Mouse (Mus musculus): ENCODE results near the gene Trim80. TPM values are rescaled to one million over a fixed set of nuclear protein-coding genes. Genes with fewer than 3 reads are reported as not detected.
"Not testable (repeated sequence)": the region's sequence is repeated elsewhere in the genome, so short reads cannot be mapped to it uniquely, and the experiment has no call there.

The Trim80 gene
- polyA plus RNA-seq, 1 experiment from 2014 or later, result not detected

GRCm38 (mm10) chr11:115463397-115463796 lies 23.1 kb downstream of the Trim80 start:
- Histone ChIP-seq H3K9me3 (ENCODE audit: control insufficient read depth, low read length) (no peaks in the 10 kb centered on the region), H3K4me3 (replicated peaks; ENCODE audit: low read depth, low read length) (no peak overlapping the region), H3K4me2 (ENCODE audit: low read length) (no peak overlapping the region), H3K27me3 (ENCODE audit: control insufficient read depth, insufficient read depth, low read length) (no peaks in the 10 kb centered on the region), H3K27ac (replicated peaks; ENCODE audit: low read depth, low read length) (no peak overlapping the region), H3K4me1 (ENCODE audit: control insufficient read depth, insufficient read depth, low read length) (no peaks in the 10 kb centered on the region), H3K36me3 (ENCODE audit: control insufficient read depth, insufficient read depth, low read length) (no peaks in the 10 kb centered on the region), H3K9ac (replicated peaks; ENCODE audit: low read length) (no peak overlapping the region)
- DNase-seq, result no peak
- 79% methylated on average over 11 of the region's 11 CpGs for WGBS
- no peak for ATAC-seq (ENCODE audit: low FRiP score, low TSS enrichment)

- Histone ChIP-seq H3K4me3 (replicated peaks; ENCODE audit: low read depth, low read length) (no peak overlapping the region), H3K36me3 (ENCODE audit: control insufficient read depth, insufficient read depth, low read length) (no peaks in the 10 kb centered on the region), H3K9me3 (ENCODE audit: control insufficient read depth, low read length) (no peaks in the 10 kb centered on the region), H3K4me1 (ENCODE audit: control insufficient read depth, insufficient read depth, low read length) (no peaks in the 10 kb centered on the region), H3K27ac (replicated peaks; ENCODE audit: low read depth, low read length) (no peak overlapping the region), H3K4me2 (ENCODE audit: low read length) (no peak overlapping the region), H3K9ac (replicated peaks; ENCODE audit: low read length) (no peak overlapping the region), H3K27me3 (ENCODE audit: control insufficient read depth, insufficient read depth, low read length) (no peaks in the 10 kb centered on the region)
- WGBS, result 85% methylated on average over 8 of the region's 8 CpGs
- DNase-seq, result no peak
- no peak for ATAC-seq (ENCODE audit: low FRiP score, low TSS enrichment)
Observed at GRCm38 (mm10) chr11:115464851-115465250, 24.5 kb downstream of the Trim80 start.

GRCm38 (mm10) chr11:115467217-115467618 lies 26.9 kb downstream of the Trim80 start:
- WGBS, result 49% methylated on average over 4 of the region's 4 CpGs
- Histone ChIP-seq H3K27me3 (ENCODE audit: control insufficient read depth, insufficient read depth, low read length) (no peaks in the 10 kb centered on the region), H3K9ac (replicated peaks; ENCODE audit: low read length) (no peak overlapping the region), H3K27ac (replicated peaks; ENCODE audit: low read depth, low read length) (no peak overlapping the region), H3K9me3 (ENCODE audit: control insufficient read depth, low read length) (no peaks in the 10 kb centered on the region), H3K4me1 (ENCODE audit: control insufficient read depth, insufficient read depth, low read length) (no peaks in the 10 kb centered on the region), H3K4me2 (ENCODE audit: low read length) (no peak overlapping the region), H3K36me3 (ENCODE audit: control insufficient read depth, insufficient read depth, low read length) (no peaks in the 10 kb centered on the region), H3K4me3 (replicated peaks; ENCODE audit: low read depth, low read length) (no peak overlapping the region)
- ATAC-seq (ENCODE audit: low FRiP score, low TSS enrichment) (no peak), DNase-seq (no peak)

GRCm38 (mm10) chr11:115472183-115472582 lies 31.8 kb downstream of the Trim80 start:
- Histone ChIP-seq H3K36me3 (ENCODE audit: control insufficient read depth, insufficient read depth, low read length) (no peaks in the 10 kb centered on the region), H3K9me3 (ENCODE audit: control insufficient read depth, low read length) (no peaks in the 10 kb centered on the region), H3K27ac (replicated peaks; ENCODE audit: low read depth, low read length) (no peak overlapping the region), H3K4me2 (ENCODE audit: low read length) (no peak overlapping the region), H3K27me3 (ENCODE audit: control insufficient read depth, insufficient read depth, low read length) (no peaks in the 10 kb centered on the region), H3K9ac (replicated peaks; ENCODE audit: low read length) (no peak overlapping the region), H3K4me3 (replicated peaks; ENCODE audit: low read depth, low read length) (no peak overlapping the region), H3K4me1 (ENCODE audit: control insufficient read depth, insufficient read depth, low read length) (peaks cover 31% of the 10 kb centered on the region)
- ATAC-seq (ENCODE audit: low FRiP score, low TSS enrichment) (no peak), DNase-seq (no peak)
- 82% methylated on average over 7 of the region's 7 CpGs for WGBS

- Histone ChIP-seq H3K9me3 (ENCODE audit: control insufficient read depth, low read length) (no peaks in the 10 kb centered on the region), H3K4me2 (ENCODE audit: low read length) (0 out of 2 replicates have a peak overlapping the region, but pooled peaks have one; percentile 17), H3K36me3 (ENCODE audit: control insufficient read depth, insufficient read depth, low read length) (no peaks in the 10 kb centered on the region), H3K4me3 (replicated peaks; ENCODE audit: low read depth, low read length) (no peak overlapping the region), H3K4me1 (ENCODE audit: control insufficient read depth, insufficient read depth, low read length) (peaks cover 33% of the 10 kb centered on the region), H3K27me3 (ENCODE audit: control insufficient read depth, insufficient read depth, low read length) (no peaks in the 10 kb centered on the region), H3K27ac (replicated peaks; ENCODE audit: low read depth, low read length) (peak overlapping the region; percentile 88; the same call in 1 of the 2 replicates), H3K9ac (replicated peaks; ENCODE audit: low read length) (no peak overlapping the region)
- DNase-seq (peak; percentile 96), ATAC-seq (ENCODE audit: low FRiP score, low TSS enrichment) (peak; percentile 9; the same call in 1 of the 2 replicates)
- WGBS, result 22% methylated on average over 15 of the region's 15 CpGs
Observed at GRCm38 (mm10) chr11:115473626-115474275, 33.4 kb downstream of the Trim80 start.

- Histone ChIP-seq H3K4me3 (replicated peaks; ENCODE audit: low read depth, low read length) (peak within 1 kb of the TSS; percentile 87), H3K36me3 (ENCODE audit: control insufficient read depth, insufficient read depth, low read length) (peaks cover 5% of the 10 kb centered on the region; the same call in 1 of the 2 replicates), H3K27ac (replicated peaks; ENCODE audit: low read depth, low read length) (peak within 1 kb of the TSS; percentile 88), H3K9ac (replicated peaks; ENCODE audit: low read length) (peak within 1 kb of the TSS; percentile 72), H3K4me1 (ENCODE audit: control insufficient read depth, insufficient read depth, low read length) (peaks cover 33% of the 10 kb centered on the region), H3K4me2 (ENCODE audit: low read length) (peak within 1 kb of the TSS; percentile 94), H3K27me3 (ENCODE audit: control insufficient read depth, insufficient read depth, low read length) (no peaks in the 10 kb centered on the region), H3K9me3 (ENCODE audit: control insufficient read depth, low read length) (no peaks in the 10 kb centered on the region)
- 0% methylated on average over 26 of the region's 26 CpGs for WGBS
- peak; percentile 95 for ATAC-seq (ENCODE audit: low FRiP score, low TSS enrichment)
- DNase-seq, result peak; percentile 97
Observed at GRCm38 (mm10) chr11:115475025-115475757, 34.8 kb downstream of the Trim80 start, which contains the start of gene Armc7. Armc7 (plus strand) TSS chr11:115475667.

- H3K36me3 ChIP-seq (ENCODE audit: control insufficient read depth, insufficient read depth, low read length), result peaks cover 5% of the 10 kb centered on the region; the same call in 1 of the 2 replicates
- peak overlapping the region; percentile 87 for H3K4me3 ChIP-seq (replicated peaks; ENCODE audit: low read depth, low read length)
- peaks cover 33% of the 10 kb centered on the region for H3K4me1 ChIP-seq (ENCODE audit: control insufficient read depth, insufficient read depth, low read length)
- ATAC-seq (ENCODE audit: low FRiP score, low TSS enrichment), result peak; percentile 19; the same call in 1 of the 2 replicates
- peak overlapping the region; percentile 94 for H3K4me2 ChIP-seq (ENCODE audit: low read length)
- peak overlapping the region; percentile 72 for H3K9ac ChIP-seq (replicated peaks; ENCODE audit: low read length)
- no peaks in the 10 kb centered on the region for H3K9me3 ChIP-seq (ENCODE audit: control insufficient read depth, low read length)
- no peak for DNase-seq
- WGBS, result 3% methylated on average over 28 of the region's 28 CpGs
- H3K27ac ChIP-seq (replicated peaks; ENCODE audit: low read depth, low read length), result 0 out of 2 replicates have a peak overlapping the region, but pooled peaks have one; percentile 88
- no peaks in the 10 kb centered on the region for H3K27me3 ChIP-seq (ENCODE audit: control insufficient read depth, insufficient read depth, low read length)
Observed at GRCm38 (mm10) chr11:115475758-115476237, 35.5 kb downstream of the Trim80 start.

GRCm38 (mm10) chr11:115476630-115477029 lies 36.3 kb downstream of the Trim80 start:
- peaks cover 33% of the 10 kb centered on the region for H3K4me1 ChIP-seq (ENCODE audit: control insufficient read depth, insufficient read depth, low read length)
- H3K9ac ChIP-seq (replicated peaks; ENCODE audit: low read length); ATAC-seq (ENCODE audit: low FRiP score, low TSS enrichment); H3K36me3 ChIP-seq (ENCODE audit: control insufficient read depth, insufficient read depth, low read length); H3K9me3 ChIP-seq (ENCODE audit: control insufficient read depth, low read length); H3K27me3 ChIP-seq (ENCODE audit: control insufficient read depth, insufficient read depth, low read length); H3K27ac ChIP-seq (replicated peaks; ENCODE audit: low read depth, low read length); DNase-seq; H3K4me3 ChIP-seq (replicated peaks; ENCODE audit: low read depth, low read length): not testable (repeated sequence)
- 82% methylated on average over 4 of the region's 4 CpGs for WGBS
- H3K4me2 ChIP-seq (ENCODE audit: low read length), result peak overlapping the region; percentile 94
